Mouse (Mus musculus) spleen, embryonic (tissue): ENCODE results near the gene Palld.

Experiments
- CTCF ChIA-PET: fragments of 350-600 bp; sonication (Branson Sonifier 250); formaldehyde crosslinking; loops from one replicate; lab custom pipeline; 2022; lab: Charles Lee

Gene Palld

GRCm38 (mm10) chr8:61691391-61691790 is 211.1 kb downstream of the Palld start:
- CTCF ChIA-PET: no interaction called here

GRCm38 (mm10) chr8:61687071-61687470 is 215.4 kb downstream of the Palld start:
- CTCF ChIA-PET: no interaction called here

GRCm38 (mm10) chr8:61686340-61686739 is 216.2 kb downstream of the Palld start:
- CTCF ChIA-PET: no interaction called here

- CTCF ChIA-PET: no interaction called here
Measured at GRCm38 (mm10) chr8:61685280-61685679, 217.2 kb downstream of the Palld start.

GRCm38 (mm10) chr8:61684280-61684939 is 218.1 kb downstream of the Palld start:
- CTCF ChIA-PET: no interaction called here

GRCm38 (mm10) chr8:61682902-61683301 is 219.6 kb downstream of the Palld start:
- CTCF ChIA-PET: no interaction called here

- CTCF ChIA-PET: no interaction called here
Measured at GRCm38 (mm10) chr8:61681217-61681616, 221.3 kb downstream of the Palld start.

- CTCF ChIA-PET: no interaction called here
Measured at GRCm38 (mm10) chr8:61677227-61677626, 225.3 kb downstream of the Palld start.

- CTCF ChIA-PET: no interaction called here
Measured at GRCm38 (mm10) chr8:61671151-61671550, 231.3 kb downstream of the Palld start.

GRCm38 (mm10) chr8:61670376-61670775 is 232.1 kb downstream of the Palld start:
- CTCF ChIA-PET: no interaction called here

GRCm38 (mm10) chr8:61666919-61667318 is 235.6 kb downstream of the Palld start:
- CTCF ChIA-PET: no interaction called here

GRCm38 (mm10) chr8:61665021-61665420 is 237.5 kb downstream of the Palld start:
- CTCF ChIA-PET: no interaction called here

GRCm38 (mm10) chr8:61664162-61664561 is 238.3 kb downstream of the Palld start:
- CTCF ChIA-PET: no interaction called here

GRCm38 (mm10) chr8:61662829-61663228 is 239.7 kb downstream of the Palld start:
- CTCF ChIA-PET: no interaction called here

GRCm38 (mm10) chr8:61661611-61662010 is 240.9 kb downstream of the Palld start:
- CTCF ChIA-PET: no interaction called here

- CTCF ChIA-PET: no interaction called here
Measured at GRCm38 (mm10) chr8:61660961-61661360, 241.5 kb downstream of the Palld start.

GRCm38 (mm10) chr8:61651955-61652354 is 250.5 kb downstream of the Palld start:
- CTCF ChIA-PET: no interaction called here

- CTCF ChIA-PET: no interaction called here
Measured at GRCm38 (mm10) chr8:61646195-61646835, 256.2 kb downstream of the Palld start.

GRCm38 (mm10) chr8:61645642-61646041 is 256.8 kb downstream of the Palld start:
- CTCF ChIA-PET: no interaction called here

GRCm38 (mm10) chr8:61643215-61643614 is 259.3 kb downstream of the Palld start:
- CTCF ChIA-PET: no interaction called here

GRCm38 (mm10) chr8:61642358-61642847 is 260.1 kb downstream of the Palld start:
- CTCF ChIA-PET: no interaction called here

- CTCF ChIA-PET: no interaction called here
Measured at GRCm38 (mm10) chr8:61639596-61639995, 262.9 kb downstream of the Palld start.

- CTCF ChIA-PET: no interaction called here
Measured at GRCm38 (mm10) chr8:61639008-61639407, 263.5 kb downstream of the Palld start.
